In the genomic region with DNA sequence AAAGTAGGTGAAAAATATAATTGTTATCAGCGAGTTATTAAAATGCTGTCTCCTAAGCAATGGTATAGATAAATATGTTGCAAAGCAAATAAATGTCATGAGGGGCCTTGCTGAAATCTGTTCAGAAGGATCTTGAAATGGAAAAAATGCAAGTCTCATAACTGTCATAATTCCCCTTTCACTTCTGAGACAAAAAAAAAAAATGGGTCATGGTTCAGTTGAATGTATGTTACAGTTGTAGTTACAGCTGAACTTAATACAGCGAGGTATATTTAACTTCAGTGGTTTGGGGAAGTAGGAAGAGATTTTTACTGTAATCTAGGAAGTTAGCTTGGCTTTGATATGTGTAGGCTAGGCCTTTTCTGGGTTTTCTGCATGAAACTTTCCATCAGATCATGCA, we compare ENCODE assay signal across 15 mouse cellular contexts. TPM values are rescaled to one million over a fixed set of nuclear protein-coding genes. Genes with fewer than 3 reads are reported as not detected.
DNase-seq lines count a peak whose midpoint lies in the region; ATAC-seq and TF ChIP-seq lines count a peak whose summit lies in the region.
"Had no signal": no experiment of that assay in that cellular context is flagged by ENCODE, and none has a peak within 500 bp of the region (broad histone marks: within the 10 kb centered on the region; RNA-seq: fewer than 3 reads in every experiment).

No protein-coding gene starts in this region.

- no peak for ATAC-seq in heart, embryonic 15.5 days (replicated peaks; ENCODE audit: insufficient number of reproducible peaks, insufficient read depth, low FRiP score, low read depth)
- ATAC-seq in heart, embryonic 12.5 days (ENCODE audit: insufficient number of reproducible peaks, low FRiP score), result no peak
- no peak for ATAC-seq in midbrain, embryonic 14.5 days (ENCODE audit: low FRiP score, low TSS enrichment)
- ATAC-seq in midbrain, embryonic 13.5 days, result no peak
- ATAC-seq in stomach, postnatal 0 days (ENCODE audit: low FRiP score, low TSS enrichment), result no peak
- ATAC-seq: liver, postnatal 0 days had no signal

- TF ChIP-seq CTCF in stomach, postnatal 0 days (IDR thresholded peaks at IDR 0.05; ENCODE audit: low read depth), result no peak

- H3K4me2 ChIP-seq in heart, embryonic 15.5 days, result peak overlapping the region; percentile 89
- no peak overlapping the region for H3K4me2 ChIP-seq in heart, embryonic 12.5 days
- H3K4me2 ChIP-seq in midbrain, embryonic 14.5 days (ENCODE audit: low read length), result peak overlapping the region; percentile 91
- H3K4me2 ChIP-seq in midbrain, embryonic 13.5 days (replicated peaks), result no peak overlapping the region
- no peak overlapping the region for H3K4me2 ChIP-seq in stomach, postnatal 0 days (replicated peaks; ENCODE audit: low read depth)

- no peaks in the 10 kb centered on the region for H3K9me3 ChIP-seq in heart, embryonic 15.5 days (replicated peaks)
- peaks cover 2% of the 10 kb centered on the region; the same call in 1 of the 2 replicates for H3K9me3 ChIP-seq in heart, embryonic 12.5 days (replicated peaks)
- H3K9me3 ChIP-seq in midbrain, embryonic 14.5 days (ENCODE audit: control insufficient read depth, low read length), result no peaks in the 10 kb centered on the region
- 0 out of 2 replicates have a peak, but pooled peaks cover 4% of the 10 kb centered on the region for H3K9me3 ChIP-seq in midbrain, embryonic 13.5 days
- no peaks in the 10 kb centered on the region for H3K9me3 ChIP-seq in stomach, postnatal 0 days (ENCODE audit: control insufficient read depth, low read length)
- H3K9me3 ChIP-seq: stomach, embryonic 15.5 days had no signal

- H3K4me3 ChIP-seq in heart, embryonic 15.5 days, result peak overlapping the region; percentile 7; the same call in 1 of the 2 replicates
- H3K4me3 ChIP-seq in heart, embryonic 12.5 days, result no peak overlapping the region
- H3K4me3 ChIP-seq in midbrain, embryonic 14.5 days (replicated peaks; ENCODE audit: low read depth, low read length), result no peak overlapping the region
- no peak overlapping the region for H3K4me3 ChIP-seq in midbrain, embryonic 13.5 days (replicated peaks)
- no peak overlapping the region for H3K4me3 ChIP-seq in stomach, postnatal 0 days (ENCODE audit: low read depth, low read length)
- H3K4me3 ChIP-seq: stomach, embryonic 15.5 days had no signal

- H3K9ac ChIP-seq in heart, embryonic 15.5 days, result no peak overlapping the region
- no peak overlapping the region for H3K9ac ChIP-seq in heart, embryonic 12.5 days
- no peak overlapping the region for H3K9ac ChIP-seq in midbrain, embryonic 14.5 days (replicated peaks; ENCODE audit: low read length)
- H3K9ac ChIP-seq in midbrain, embryonic 13.5 days (replicated peaks), result no peak overlapping the region
- H3K9ac ChIP-seq in stomach, postnatal 0 days (ENCODE audit: low read length), result no peak overlapping the region
- H3K9ac ChIP-seq: liver, postnatal 0 days; stomach, embryonic 15.5 days had no signal

- H3K36me3 ChIP-seq in heart, embryonic 15.5 days, result peaks cover 12% of the 10 kb centered on the region
- peaks cover 24% of the 10 kb centered on the region for H3K36me3 ChIP-seq in heart, embryonic 12.5 days
- H3K36me3 ChIP-seq in midbrain, embryonic 14.5 days (ENCODE audit: control insufficient read depth, insufficient read depth, low read length), result no peaks in the 10 kb centered on the region
- H3K36me3 ChIP-seq in midbrain, embryonic 13.5 days, result no peaks in the 10 kb centered on the region
- H3K36me3 ChIP-seq in stomach, postnatal 0 days (ENCODE audit: control insufficient read depth, insufficient read depth, low read length), result no peaks in the 10 kb centered on the region; the same call in 1 of the 2 replicates
- H3K36me3 ChIP-seq: G1E; stomach, embryonic 15.5 days had no signal

- H3K4me1 ChIP-seq in heart, embryonic 15.5 days (replicated peaks), result peaks cover 20% of the 10 kb centered on the region; the same call in 1 of the 2 replicates
- H3K4me1 ChIP-seq in heart, embryonic 12.5 days (replicated peaks), result peaks cover 16% of the 10 kb centered on the region; the same call in 1 of the 2 replicates
- H3K4me1 ChIP-seq in midbrain, embryonic 14.5 days (ENCODE audit: control insufficient read depth, insufficient read depth, low read length), result 0 out of 2 replicates have a peak, but pooled peaks cover 3% of the 10 kb centered on the region
- H3K4me1 ChIP-seq in midbrain, embryonic 13.5 days (replicated peaks), result peaks cover 10% of the 10 kb centered on the region; the same call in 1 of the 2 replicates
- no peaks in the 10 kb centered on the region for H3K4me1 ChIP-seq in stomach, postnatal 0 days (replicated peaks; ENCODE audit: control insufficient read depth, insufficient read depth)
- H3K4me1 ChIP-seq: stomach, embryonic 15.5 days had no signal

- WGBS in heart, embryonic 15.5 days, result 63% methylated on average over 2 of the region's 2 CpGs
- 65% methylated on average over 2 of the region's 2 CpGs for WGBS in heart, embryonic 12.5 days
- 87% methylated on average over 2 of the region's 2 CpGs for WGBS in midbrain, embryonic 14.5 days
- 93% methylated on average over 2 of the region's 2 CpGs for WGBS in midbrain, embryonic 13.5 days
- WGBS in stomach, postnatal 0 days, result 64% methylated on average over 2 of the region's 2 CpGs

- no peak for TF ChIP-seq EP300 in stomach, postnatal 0 days (optimal IDR thresholded peaks at IDR 0.05)

- no peak overlapping the region for H3K27ac ChIP-seq in heart, embryonic 15.5 days
- H3K27ac ChIP-seq in heart, embryonic 12.5 days (ENCODE audit: poor library complexity, severe bottlenecking), result no peak overlapping the region
- H3K27ac ChIP-seq in midbrain, embryonic 14.5 days (replicated peaks; ENCODE audit: low read depth, low read length), result no peak overlapping the region
- no peak overlapping the region for H3K27ac ChIP-seq in midbrain, embryonic 13.5 days
- no peak overlapping the region for H3K27ac ChIP-seq in stomach, postnatal 0 days (replicated peaks)
- H3K27ac ChIP-seq: stomach, embryonic 15.5 days had no signal

- H3K27me3 ChIP-seq in heart, embryonic 15.5 days, result no peaks in the 10 kb centered on the region
- no peaks in the 10 kb centered on the region for H3K27me3 ChIP-seq in heart, embryonic 12.5 days (replicated peaks)
- no peaks in the 10 kb centered on the region for H3K27me3 ChIP-seq in midbrain, embryonic 14.5 days (ENCODE audit: control insufficient read depth, insufficient read depth, low read length)
- no peaks in the 10 kb centered on the region for H3K27me3 ChIP-seq in midbrain, embryonic 13.5 days
- no peaks in the 10 kb centered on the region for H3K27me3 ChIP-seq in stomach, postnatal 0 days (ENCODE audit: control insufficient read depth, insufficient read depth, low read length)
- H3K27me3 ChIP-seq: stomach, embryonic 15.5 days had no signal

- peak; percentile 24 for DNase-seq in cerebellum, adult 9-10 months
- DNase-seq in cerebellum, adult 8-10 months, result no peak
- DNase-seq in midbrain, embryonic 14.5 days, result no peak
- no peak for DNase-seq in stomach, postnatal 0 days (ENCODE audit: low spot score)
- DNase-seq in embryo, embryonic 9.5 days (ENCODE audit: extremely low spot score), result no peak
- DNase-seq: adrenal gland, postnatal 10 days; gastrocnemius, postnatal 25 days; kidney, adult 9 months; liver, postnatal 0 days; thymus, postnatal 14 days had no signal

RNA-seq across cellular contexts. Expression of a gene that starts 3.2 kb away (rescaled TPM):
- polyA plus RNA-seq in heart, embryonic 15.5 days (2015; fragmentation: Nextera tagmentation; extraction: Ambion mirVana), result 99.3 and 108 TPM in 2 replicates
- 125 and 136 TPM in 2 replicates for polyA plus RNA-seq in heart, embryonic 12.5 days (2016; fragmentation: Nextera tagmentation; extraction: Ambion mirVana)
- polyA plus RNA-seq in midbrain, embryonic 14.5 days (2014; fragmentation: Nextera tagmentation; extraction: Ambion mirVana), result 51.5 and 58.7 TPM in 2 replicates
- polyA plus RNA-seq in midbrain, embryonic 13.5 days (2015; fragmentation: Nextera tagmentation; extraction: Ambion mirVana), result 22.7 and 24.3 TPM in 2 replicates
- polyA plus RNA-seq in stomach, postnatal 0 days (2015; fragmentation: Nextera tagmentation; extraction: Ambion mirVana), result 34.9 and 36.7 TPM in 2 replicates
- polyA plus RNA-seq: G1E had no signal

Comparison
In these comparisons a context has a peak if more than half of its experiments do, and no peak if none do; other contexts are left out.
1. H3K4me2 ChIP-seq: peak in heart, embryonic 15.5 days (single experiment) and midbrain, embryonic 14.5 days (single experiment); none in heart, embryonic 12.5 days (single experiment), midbrain, embryonic 13.5 days (single experiment) and stomach, postnatal 0 days (single experiment).